Comparison of ENCODE assay signal across 7 mouse cellular contexts in the genomic region with DNA sequence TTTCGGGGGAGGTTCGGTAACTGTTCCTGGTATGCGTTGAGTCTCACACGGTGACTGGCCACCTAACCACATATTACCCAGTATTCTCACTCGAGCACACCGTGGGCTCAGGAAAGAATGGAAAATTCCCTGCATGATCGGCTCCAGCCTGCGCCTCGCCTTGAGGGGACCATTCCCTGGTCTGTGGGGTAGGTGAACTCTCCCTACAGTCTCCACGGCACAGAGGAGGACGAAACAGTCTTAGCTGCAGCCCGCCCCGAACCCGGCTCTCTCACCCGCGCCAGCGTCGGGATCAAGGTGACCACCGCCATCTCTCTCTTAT. TPM values are rescaled to one million over a fixed set of nuclear protein-coding genes. Genes with fewer than 3 reads are reported as not detected.
DNase-seq lines count a peak whose midpoint lies in the region; ATAC-seq and TF ChIP-seq lines count a peak whose summit lies in the region.

No protein-coding gene starts in this region.

- DNase-seq in lung, adult 18-20 months = no peak
- no peak for DNase-seq in limb, embryonic 11.5 days (ENCODE audit: low spot score)
- DNase-seq in frontal cortex, postnatal 36 days (ENCODE audit: low spot score in 2 of 2) = no peak
- DNase-seq in adrenal gland, adult 8-10 months = no peak

- peak overlapping the region; percentile 93 for H3K4me3 ChIP-seq in lung, embryonic 15.5 days
- H3K4me3 ChIP-seq in embryonic fibroblast, embryonic 13.5 days (ENCODE audit: insufficient read depth, low read length) = peak overlapping the region; percentile 92
- peak overlapping the region; percentile 95 for H3K4me3 ChIP-seq in limb, embryonic 11.5 days (ENCODE audit: low read depth, low read length)
- H3K4me3 ChIP-seq in small intestine, adult 2 months (ENCODE audit: low read depth, low read length) = peak overlapping the region; percentile 99

- WGBS in lung, embryonic 15.5 days = under 1% methylated on average over 19 of the region's 19 CpGs
- under 1% methylated on average over 19 of the region's 19 CpGs for WGBS in limb, embryonic 11.5 days
- under 1% methylated on average over 19 of the region's 19 CpGs for WGBS in small intestine, adult 2 months

- H3K4me1 ChIP-seq in lung, embryonic 15.5 days = peaks cover 27% of the 10 kb centered on the region
- H3K4me1 ChIP-seq in embryonic fibroblast, embryonic 13.5 days (ENCODE audit: control insufficient read depth, insufficient read depth, low read length) = peaks cover 7% of the 10 kb centered on the region
- H3K4me1 ChIP-seq in limb, embryonic 11.5 days (ENCODE audit: control insufficient read depth, insufficient read depth, low read length) = no peaks in the 10 kb centered on the region; the same call in 1 of the 2 replicates
- no peaks in the 10 kb centered on the region for H3K4me1 ChIP-seq in small intestine, adult 2 months (ENCODE audit: control insufficient read depth, insufficient read depth, insufficient read length, low read length)

- ATAC-seq in lung, embryonic 15.5 days (ENCODE audit: borderline replicate concordance, extremely low read depth, low FRiP score, low TSS enrichment) = no peak
- no peak; the same call in 1 of the 2 replicates for ATAC-seq in limb, embryonic 11.5 days (ENCODE audit: insufficient number of reproducible peaks, low FRiP score, low TSS enrichment, low read depth)

- peak overlapping the region; percentile 99 for H3K9ac ChIP-seq in lung, embryonic 15.5 days
- peak overlapping the region; percentile 98 for H3K9ac ChIP-seq in limb, embryonic 11.5 days (ENCODE audit: low read length)

- peak overlapping the region; percentile 98 for H3K27ac ChIP-seq in lung, embryonic 15.5 days
- peak overlapping the region; percentile 54 for H3K27ac ChIP-seq in embryonic fibroblast, embryonic 13.5 days (ENCODE audit: insufficient read depth, low read length)
- peak overlapping the region; percentile 97 for H3K27ac ChIP-seq in limb, embryonic 11.5 days (replicated peaks; ENCODE audit: low read depth, low read length)
- H3K27ac ChIP-seq in small intestine, adult 2 months (ENCODE audit: insufficient read depth, low read depth, low read length) = peak overlapping the region; percentile 83

- H3K36me3 ChIP-seq in lung, embryonic 15.5 days = peaks cover 17% of the 10 kb centered on the region
- H3K36me3 ChIP-seq in limb, embryonic 11.5 days (ENCODE audit: control insufficient read depth, insufficient read depth, low read length) = 0 out of 2 replicates have a peak, but pooled peaks cover 2% of the 10 kb centered on the region
- peaks cover 8% of the 10 kb centered on the region for H3K36me3 ChIP-seq in small intestine, adult 2 months (ENCODE audit: control insufficient read depth, insufficient read depth, low read length)

- H3K27me3 ChIP-seq in lung, embryonic 15.5 days = no peaks in the 10 kb centered on the region
- no peaks in the 10 kb centered on the region for H3K27me3 ChIP-seq in limb, embryonic 11.5 days (ENCODE audit: control insufficient read depth, insufficient read depth, low read length)
- no peaks in the 10 kb centered on the region for H3K27me3 ChIP-seq in small intestine, adult 2 months (ENCODE audit: control insufficient read depth, insufficient read depth, low read length)

- peak; percentile 79 for TF ChIP-seq POLR2A in embryonic fibroblast, embryonic 13.5 days (IDR thresholded peaks at IDR 0.05; ENCODE audit: low read depth, low read length)
- 0 out of 2 replicates have a peak, but pooled peaks have one; percentile 72 for TF ChIP-seq POLR2A in small intestine, adult 2 months (IDR thresholded peaks at IDR 0.05; ENCODE audit: low read depth, low read length)

- H3K9me3 ChIP-seq in lung, embryonic 15.5 days = no peaks in the 10 kb centered on the region
- H3K9me3 ChIP-seq in limb, embryonic 11.5 days (ENCODE audit: control insufficient read depth, low read length) = no peaks in the 10 kb centered on the region

- peak overlapping the region; percentile 73 for H3K4me2 ChIP-seq in lung, embryonic 15.5 days
- H3K4me2 ChIP-seq in limb, embryonic 11.5 days (ENCODE audit: low read depth, severe bottlenecking) = peak overlapping the region; percentile 62

- no peak for TF ChIP-seq CTCF in embryonic fibroblast, embryonic 13.5 days (IDR thresholded peaks at IDR 0.05; ENCODE audit: borderline replicate concordance, insufficient read depth, low read length)
- no peak for TF ChIP-seq CTCF in small intestine, adult 2 months (IDR thresholded peaks at IDR 0.05; ENCODE audit: extremely low read depth, insufficient read length, insufficient replicate concordance, low read depth, low read length)

RNA-seq across cellular contexts. Expression of a gene that starts 0.3 kb away (rescaled TPM):
- 37.0 and 38.4 TPM in 2 replicates for polyA plus RNA-seq in lung, embryonic 15.5 days (2015; fragmentation: Nextera tagmentation; extraction: Ambion mirVana)
- polyA plus RNA-seq in embryonic fibroblast, embryonic 13.5 days (2011; ENCODE audit: insufficient read length, low read depth, missing spikeins) = 50.6 and 70.6 TPM in 2 replicates
- polyA plus RNA-seq in limb, embryonic 11.5 days (2014; fragmentation: Nextera tagmentation; extraction: Ambion mirVana) = 62.2 and 69.7 TPM in 2 replicates
- polyA plus RNA-seq in small intestine, adult 2 months (2012; rRNA removed) = 11.1 and 24.9 TPM in 2 replicates
- 10 to 100 TPM; 46.9 to 89.6 (median 65.8) TPM for total RNA-seq in adrenal gland, adult 8-10 months (2022)

RNA-seq across cellular contexts. Expression of a gene that starts 1.2 kb away (rescaled TPM):
- polyA plus RNA-seq in lung, embryonic 15.5 days (2015; fragmentation: Nextera tagmentation; extraction: Ambion mirVana) = 56.5 and 56.6 TPM in 2 replicates
- 53.1 and 66.4 TPM in 2 replicates for polyA plus RNA-seq in embryonic fibroblast, embryonic 13.5 days (2011; ENCODE audit: insufficient read length, low read depth, missing spikeins)
- 57.2 and 61.0 TPM in 2 replicates for polyA plus RNA-seq in limb, embryonic 11.5 days (2014; fragmentation: Nextera tagmentation; extraction: Ambion mirVana)
- polyA plus RNA-seq in small intestine, adult 2 months (2012; rRNA removed) = 10.3 and 17.1 TPM in 2 replicates
- total RNA-seq in adrenal gland, adult 8-10 months (2022) = 10 to 100 TPM; 57.2 to 75.2 (median 66.6) TPM

RNA-seq across cellular contexts. Expression of a gene that starts 31.3 kb away (rescaled TPM):
- 44.5 and 44.6 TPM in 2 replicates for polyA plus RNA-seq in lung, embryonic 15.5 days (2015; fragmentation: Nextera tagmentation; extraction: Ambion mirVana)
- 13.0 and 15.6 TPM in 2 replicates for polyA plus RNA-seq in embryonic fibroblast, embryonic 13.5 days (2011; ENCODE audit: insufficient read length, low read depth, missing spikeins)
- 64.1 and 66.3 TPM in 2 replicates for polyA plus RNA-seq in limb, embryonic 11.5 days (2014; fragmentation: Nextera tagmentation; extraction: Ambion mirVana)
- polyA plus RNA-seq in small intestine, adult 2 months (2012; rRNA removed) = 3.2 and 3.7 TPM in 2 replicates
- 10 to 100 TPM; 20.9 to 28.1 (median 23.5) TPM for total RNA-seq in adrenal gland, adult 8-10 months (2022)

RNA-seq across cellular contexts. Expression of a gene that starts 42.0 kb away (rescaled TPM):
- 0.81 and 0.87 TPM in 2 replicates for polyA plus RNA-seq in lung, embryonic 15.5 days (2015; fragmentation: Nextera tagmentation; extraction: Ambion mirVana)
- polyA plus RNA-seq in embryonic fibroblast, embryonic 13.5 days (2011; ENCODE audit: insufficient read length, low read depth, missing spikeins) = not detected in 2 replicates
- 0.16 TPM in 1 of 2 replicates, not detected in the other for polyA plus RNA-seq in limb, embryonic 11.5 days (2014; fragmentation: Nextera tagmentation; extraction: Ambion mirVana)
- polyA plus RNA-seq in small intestine, adult 2 months (2012; rRNA removed) = 0.41 and 0.87 TPM in 2 replicates
- 1 to 10 TPM in 2 of 4 experiments, under 1 TPM in 2; 0.52 to 2.2 (median 1.0) TPM for total RNA-seq in adrenal gland, adult 8-10 months (2022)

RNA-seq across cellular contexts. Expression of a gene that starts 52.2 kb away (rescaled TPM):
- 20.4 and 21.7 TPM in 2 replicates for polyA plus RNA-seq in lung, embryonic 15.5 days (2015; fragmentation: Nextera tagmentation; extraction: Ambion mirVana)
- 19.7 and 20.5 TPM in 2 replicates for polyA plus RNA-seq in embryonic fibroblast, embryonic 13.5 days (2011; ENCODE audit: insufficient read length, low read depth, missing spikeins)
- 15.8 and 16.4 TPM in 2 replicates for polyA plus RNA-seq in limb, embryonic 11.5 days (2014; fragmentation: Nextera tagmentation; extraction: Ambion mirVana)
- polyA plus RNA-seq in small intestine, adult 2 months (2012; rRNA removed) = 18.1 and 31.6 TPM in 2 replicates
- 10 to 100 TPM; 20.4 to 25.9 (median 22.7) TPM for total RNA-seq in adrenal gland, adult 8-10 months (2022)
